Mouse (Mus musculus) heart, embryonic 16.5 days (tissue): ENCODE measurements around the gene Rel. TPM values are rescaled to one million over a fixed set of nuclear protein-coding genes. Genes with fewer than 3 reads are reported as not detected.

ENCODE experiments used
- ATAC-seq: fragments of 200-750 bp; cut with Nextera tagmentation; replicated peaks from 2 replicates; pipeline ENCODE4 v1.8.0; 2017; ENCODE audit warnings: moderate number of reproducible peaks; ENCODE audit not compliant: insufficient read depth, low FRiP score; ENCODE audit errors: extremely low read depth
- H3K27ac ChIP-seq: fragments of 300-500 bp; sonication (generic); 2 replicates; pipeline ENCODE4 v1.5.1; 2014; ENCODE audit warnings: mild to moderate bottlenecking, low read length, control low read depth, moderate library complexity
- H3K27me3 ChIP-seq: fragments of 300-500 bp; sonication (generic); 2 replicates; pipeline ENCODE4 v1.6.1; 2014; ENCODE audit warnings: low read length, mixed read lengths; ENCODE audit not compliant: control insufficient read depth, insufficient read depth
- H3K36me3 ChIP-seq: fragments of 300-500 bp; sonication (generic); 2 replicates; pipeline ENCODE4 v1.6.1; 2014; ENCODE audit not compliant: control insufficient read depth, insufficient read depth
- H3K4me1 ChIP-seq: fragments of 300-500 bp; sonication (generic); 2 replicates; pipeline ENCODE4 v1.6.1; 2014; ENCODE audit warnings: low read length, mixed read lengths; ENCODE audit not compliant: control insufficient read depth, insufficient read depth
- H3K4me2 ChIP-seq: fragments of 300-500 bp; sonication (generic); 2 replicates; pipeline ENCODE4 v1.6.1; 2014; ENCODE audit warnings: low read depth, mild to moderate bottlenecking, control low read depth, low read length
- H3K4me3 ChIP-seq: fragments of 300-500 bp; sonication (generic); 2 replicates; pipeline ENCODE4 v1.5.1; 2014; ENCODE audit warnings: mild to moderate bottlenecking, control low read depth, low read length
- H3K9ac ChIP-seq: fragments of 300-500 bp; sonication (generic); 2 replicates; pipeline ENCODE4 v1.6.1; 2014; ENCODE audit warnings: low read length, control low read depth
- H3K9me3 ChIP-seq: fragments of 300-500 bp; sonication (generic); replicated peaks from 2 replicates; pipeline ENCODE4 v1.6.1; 2016; ENCODE audit warnings: low read length; ENCODE audit not compliant: control insufficient read depth
- WGBS: fragments of 180-500 bp; shearing (Covaris S2); extraction: QIAGEN DNeasy Blood & Tissue Kit; methylation state at CpG from one replicate; pipeline ENCODE4 v1.1.7; 2014; 5-methylcytosine and 5-hydroxymethylcytosine counted together
- polyA plus RNA-seq: library from polyadenylated mRNA; unstranded; fragments of >200 nt; fragmentation: Nextera tagmentation; extraction: Ambion mirVana; gene quantifications from 2 replicates; pipeline ENCODE4 v1.2.1, GENCODE M21; 2015

Gene Rel
- polyA plus RNA-seq, 1 experiment from 2014 or later: 1.6 TPM

DNA sequence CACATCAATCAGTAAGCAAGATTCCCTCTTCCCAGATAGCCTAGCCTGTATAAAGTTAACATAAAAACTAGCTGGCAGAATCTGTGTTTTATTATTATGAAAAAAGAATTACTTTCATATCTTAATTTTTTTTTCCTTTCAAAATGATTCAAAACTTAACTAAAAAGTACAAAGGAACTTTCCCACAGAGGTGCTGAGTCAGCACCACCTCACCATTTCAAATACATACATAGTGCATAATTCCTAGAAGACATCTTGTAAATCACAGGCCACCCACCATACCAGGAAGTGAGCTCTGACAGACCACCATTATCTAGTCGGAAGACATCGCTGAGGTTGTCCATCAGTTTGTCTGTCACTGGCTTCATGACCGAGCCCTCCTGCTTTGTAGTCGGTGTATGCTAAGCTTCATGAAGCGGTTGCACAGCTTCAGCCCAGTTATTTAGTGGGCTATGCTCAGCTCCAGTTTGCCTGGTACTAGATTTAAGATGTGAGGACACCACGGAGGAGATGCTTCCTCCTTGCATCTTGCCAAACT, 36.0 kb downstream of the Rel start:
- H3K36me3 ChIP-seq: peaks cover 5% of the 10 kb centered on the region; the same call in 1 of the 2 replicates
- H3K27ac ChIP-seq: no peak overlapping the region
- WGBS: 90% methylated on average over 6 of the region's 6 CpGs
- H3K4me2 ChIP-seq: no peak overlapping the region
- H3K4me1 ChIP-seq: no peaks in the 10 kb centered on the region
- H3K9ac ChIP-seq: no peak overlapping the region
- no peaks in the 10 kb centered on the region; the same call in 1 of the 2 replicates for H3K9me3 ChIP-seq
- no peaks in the 10 kb centered on the region for H3K27me3 ChIP-seq
- no peak for ATAC-seq
- no peak overlapping the region for H3K4me3 ChIP-seq

- peaks cover 10% of the 10 kb centered on the region; the same call in 1 of the 2 replicates for H3K36me3 ChIP-seq
- H3K9ac ChIP-seq: no peak overlapping the region
- no peaks in the 10 kb centered on the region; the same call in 1 of the 2 replicates for H3K9me3 ChIP-seq
- H3K4me2 ChIP-seq: no peak overlapping the region
- no peak for ATAC-seq
- no peaks in the 10 kb centered on the region for H3K27me3 ChIP-seq
- 38% methylated on average over 1 of the region's 1 CpGs for WGBS
- no peak overlapping the region for H3K27ac ChIP-seq
- no peak overlapping the region for H3K4me3 ChIP-seq
- H3K4me1 ChIP-seq: no peaks in the 10 kb centered on the region
These were observed 37.9 kb downstream of the Rel start for GRCm38 (mm10) chr11:23732840-23733239.

DNA sequence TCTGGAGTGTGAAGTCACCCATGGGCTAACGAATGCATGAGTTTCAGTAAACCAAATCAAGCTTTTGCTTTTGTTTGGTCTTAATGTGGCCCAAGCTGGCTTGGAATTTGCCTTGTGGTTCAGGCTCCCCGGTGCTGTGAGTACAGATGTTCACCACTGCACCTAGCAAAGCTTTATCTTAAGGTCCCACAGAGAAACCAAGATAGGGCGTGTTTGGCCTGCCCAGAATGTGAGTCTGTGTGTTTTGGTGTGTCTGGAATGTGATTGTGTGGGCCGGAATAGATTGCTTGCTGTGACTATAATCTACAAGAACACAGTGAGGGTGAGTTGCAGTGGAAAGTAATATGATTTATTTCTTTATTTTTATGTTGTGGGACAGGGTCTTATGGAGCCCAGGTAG, 40.6 kb downstream of the Rel start:
- no peaks in the 10 kb centered on the region for H3K4me1 ChIP-seq
- peaks cover 21% of the 10 kb centered on the region; the same call in 1 of the 2 replicates for H3K36me3 ChIP-seq
- no peak overlapping the region for H3K9ac ChIP-seq
- H3K9me3 ChIP-seq: no peaks in the 10 kb centered on the region; the same call in 1 of the 2 replicates
- ATAC-seq: no peak
- H3K27me3 ChIP-seq: no peaks in the 10 kb centered on the region
- no peak overlapping the region for H3K27ac ChIP-seq
- 69% methylated on average over 4 of the region's 4 CpGs for WGBS
- no peak overlapping the region for H3K4me2 ChIP-seq
- no peak overlapping the region for H3K4me3 ChIP-seq

GRCm38 (mm10) chr11:23728186-23728585, 42.6 kb downstream of the Rel start:
- no peak overlapping the region for H3K4me3 ChIP-seq
- ATAC-seq: no peak
- H3K4me1 ChIP-seq: no peaks in the 10 kb centered on the region
- no peak overlapping the region for H3K4me2 ChIP-seq
- no peaks in the 10 kb centered on the region for H3K27me3 ChIP-seq
- no peaks in the 10 kb centered on the region for H3K9me3 ChIP-seq
- 92% methylated on average over 2 of the region's 2 CpGs for WGBS
- no peak overlapping the region for H3K9ac ChIP-seq
- peaks cover 23% of the 10 kb centered on the region; the same call in 1 of the 2 replicates for H3K36me3 ChIP-seq
- no peak overlapping the region for H3K27ac ChIP-seq

GRCm38 (mm10) chr11:23726441-23726840, 44.3 kb downstream of the Rel start:
- H3K27me3 ChIP-seq: no peaks in the 10 kb centered on the region
- H3K27ac ChIP-seq: no peak overlapping the region
- no peak overlapping the region for H3K4me3 ChIP-seq
- WGBS: 72% methylated on average over 2 of the region's 2 CpGs
- ATAC-seq: no peak
- H3K9me3 ChIP-seq: no peaks in the 10 kb centered on the region
- no peak overlapping the region for H3K4me2 ChIP-seq
- no peaks in the 10 kb centered on the region for H3K4me1 ChIP-seq
- no peak overlapping the region for H3K9ac ChIP-seq
- H3K36me3 ChIP-seq: peaks cover 23% of the 10 kb centered on the region

GRCm38 (mm10) chr11:23725850-23726249, 44.9 kb downstream of the Rel start:
- Histone ChIP-seq H3K36me3 (peaks cover 25% of the 10 kb centered on the region), H3K27me3 (no peaks in the 10 kb centered on the region), H3K9me3 (no peaks in the 10 kb centered on the region), H3K4me1 (no peaks in the 10 kb centered on the region), H3K9ac (no peak overlapping the region), H3K4me3 (no peak overlapping the region), H3K4me2 (no peak overlapping the region), H3K27ac (no peak overlapping the region)
- ATAC-seq: no peak
- 92% methylated on average over 2 of the region's 2 CpGs for WGBS

GRCm38 (mm10) chr11:23722326-23722725, 48.4 kb downstream of the Rel start:
- ATAC-seq: no peak
- Histone ChIP-seq H3K9me3 (no peaks in the 10 kb centered on the region), H3K27me3 (no peaks in the 10 kb centered on the region), H3K4me1 (no peaks in the 10 kb centered on the region), H3K4me3 (no peak overlapping the region), H3K27ac (no peak overlapping the region), H3K36me3 (peaks cover 36% of the 10 kb centered on the region), H3K4me2 (no peak overlapping the region), H3K9ac (no peak overlapping the region)
- 44% methylated on average over 2 of the region's 2 CpGs for WGBS

DNA sequence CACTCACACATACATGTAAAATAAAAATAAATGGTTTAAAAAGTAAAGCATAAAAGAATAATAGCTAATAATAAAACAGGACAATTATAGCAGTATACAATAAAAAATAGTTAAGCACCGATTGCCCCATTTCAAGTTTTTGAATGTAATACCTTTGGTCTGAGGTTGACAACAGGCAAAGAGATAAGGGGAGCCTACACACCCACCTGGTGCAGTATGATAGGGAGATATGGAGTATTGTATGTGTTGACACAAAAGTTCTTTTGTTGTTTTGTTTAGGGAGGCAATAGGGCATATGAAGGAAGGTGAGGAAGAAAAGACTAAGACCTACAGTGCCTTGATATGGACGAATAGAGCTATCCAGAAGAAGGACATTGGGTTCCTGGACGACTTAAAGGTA, 50.9 kb downstream of the Rel start:
- Histone ChIP-seq H3K9ac (no peak overlapping the region), H3K4me2 (no peak overlapping the region), H3K9me3 (no peaks in the 10 kb centered on the region), H3K27me3 (no peaks in the 10 kb centered on the region), H3K4me3 (no peak overlapping the region), H3K36me3 (peaks cover 42% of the 10 kb centered on the region), H3K27ac (no peak overlapping the region), H3K4me1 (no peaks in the 10 kb centered on the region)
- no peak for ATAC-seq
- WGBS: 82% methylated on average over 3 of the region's 3 CpGs

GRCm38 (mm10) chr11:23718856-23719255, 51.9 kb downstream of the Rel start:
- H3K4me1 ChIP-seq: no peaks in the 10 kb centered on the region
- H3K27me3 ChIP-seq: no peaks in the 10 kb centered on the region
- 91% methylated on average over 2 of the region's 2 CpGs for WGBS
- H3K9ac ChIP-seq: no peak overlapping the region
- H3K9me3 ChIP-seq: no peaks in the 10 kb centered on the region
- no peak for ATAC-seq
- H3K36me3 ChIP-seq: peaks cover 42% of the 10 kb centered on the region
- H3K4me3 ChIP-seq: no peak overlapping the region
- H3K27ac ChIP-seq: no peak overlapping the region
- H3K4me2 ChIP-seq: no peak overlapping the region
